In genomic region chr6:47453522-47454130, GRCm38 (mm10) we compare ENCODE assay signal across 8 mouse cellular contexts. TPM values are rescaled to one million over a fixed set of nuclear protein-coding genes. Genes with fewer than 3 reads are reported as not detected.
DNase-seq lines count a peak whose midpoint lies in the region; ATAC-seq and TF ChIP-seq lines count a peak whose summit lies in the region.

No protein-coding gene starts in this region.

- H3K9ac ChIP-seq in forebrain, embryonic 13.5 days: peak overlapping the region; percentile 98
- H3K9ac ChIP-seq in intestine, embryonic 15.5 days: peak overlapping the region; percentile 100
- peak overlapping the region; percentile 99 for H3K9ac ChIP-seq in liver, embryonic 16.5 days (ENCODE audit: low read depth, low read length)

- WGBS in lung, adult 2 months: 1% methylated on average over 41 of the region's 42 CpGs
- under 1% methylated on average over 42 of the region's 42 CpGs for WGBS in forebrain, embryonic 13.5 days
- under 1% methylated on average over 39 of the region's 42 CpGs for WGBS in intestine, embryonic 15.5 days
- WGBS in liver, embryonic 16.5 days (ENCODE audit: insufficient replicate concordance): under 1% methylated on average over 42 of the region's 42 CpGs
- under 1% methylated on average over 42 of the region's 42 CpGs for whole genome bisulfite sequencing in olfactory bulb, adult 2 months

- DNase-seq in lung, adult 2 months: peak; percentile 76
- no peak for DNase-seq in lung, postnatal 25 days (ENCODE audit: low spot score)
- peak; percentile 60 to 63 for DNase-seq in urinary bladder, postnatal 4 days (ENCODE audit: low spot score in 2 of 2)

- H3K4me1 ChIP-seq in lung, adult 2 months (ENCODE audit: control insufficient read depth, insufficient read depth, low read length): peaks cover 16% of the 10 kb centered on the region
- H3K4me1 ChIP-seq in forebrain, embryonic 13.5 days: peaks cover 33% of the 10 kb centered on the region
- no peaks in the 10 kb centered on the region; the same call in 1 of the 2 replicates for H3K4me1 ChIP-seq in intestine, embryonic 15.5 days (replicated peaks)
- H3K4me1 ChIP-seq in liver, embryonic 16.5 days (ENCODE audit: control insufficient read depth, low read depth, low read length): peaks cover 21% of the 10 kb centered on the region
- no peaks in the 10 kb centered on the region for H3K4me1 ChIP-seq in olfactory bulb, adult 2 months (ENCODE audit: control insufficient read depth, insufficient read depth, low read length)

- TF ChIP-seq POLR2A in lung, adult 2 months (IDR thresholded peaks at IDR 0.05; ENCODE audit: borderline replicate concordance, extremely low read depth, low read depth, low read length): peak; percentile 19; the same call in 1 of the 2 replicates
- no peak for TF ChIP-seq POLR2A in olfactory bulb, adult 2 months (IDR thresholded peaks at IDR 0.05; ENCODE audit: insufficient read depth, low read depth, low read length)

- H3K9me3 ChIP-seq in forebrain, embryonic 13.5 days (replicated peaks): no peaks in the 10 kb centered on the region
- no peaks in the 10 kb centered on the region for H3K9me3 ChIP-seq in intestine, embryonic 15.5 days
- H3K9me3 ChIP-seq in liver, embryonic 16.5 days (replicated peaks; ENCODE audit: control insufficient read depth, low read length): no peaks in the 10 kb centered on the region

- TF ChIP-seq CTCF in lung, adult 2 months (IDR thresholded peaks at IDR 0.05; ENCODE audit: insufficient read depth, low read length): no peak
- TF ChIP-seq CTCF in olfactory bulb, adult 2 months (IDR thresholded peaks at IDR 0.05; ENCODE audit: insufficient read depth, low read depth, low read length): no peak

- ATAC-seq in activated CD4-positive, CD25-positive, alpha-beta regulatory T cell, adult 4 months: peak; percentile 15
- ATAC-seq in forebrain, embryonic 13.5 days: peak; percentile 71
- ATAC-seq in intestine, embryonic 15.5 days: peak; percentile 75
- peak; percentile 36 for ATAC-seq in liver, embryonic 16.5 days (ENCODE audit: low read depth)

- peak overlapping the region; percentile 85 for H3K4me2 ChIP-seq in forebrain, embryonic 13.5 days
- H3K4me2 ChIP-seq in intestine, embryonic 15.5 days (replicated peaks): peak overlapping the region; percentile 81
- peak overlapping the region; percentile 92 for H3K4me2 ChIP-seq in liver, embryonic 16.5 days (ENCODE audit: low read depth, low read length)

- H3K4me3 ChIP-seq in lung, adult 2 months (replicated peaks; ENCODE audit: extremely low read depth, low read depth, low read length): peak overlapping the region; percentile 90
- H3K4me3 ChIP-seq in forebrain, embryonic 13.5 days: peak overlapping the region; percentile 97
- peak overlapping the region; percentile 96 for H3K4me3 ChIP-seq in intestine, embryonic 15.5 days (replicated peaks)
- peak overlapping the region; percentile 99 for H3K4me3 ChIP-seq in liver, embryonic 16.5 days (ENCODE audit: low read depth, low read length)
- H3K4me3 ChIP-seq in olfactory bulb, adult 2 months (ENCODE audit: insufficient read depth, low read depth, low read length): peak overlapping the region; percentile 100

- H3K27ac ChIP-seq in forebrain, embryonic 13.5 days: peak overlapping the region; percentile 98
- H3K27ac ChIP-seq in intestine, embryonic 15.5 days: peak overlapping the region; percentile 98
- H3K27ac ChIP-seq in liver, embryonic 16.5 days (ENCODE audit: low read length): peak overlapping the region; percentile 96
- peak overlapping the region; percentile 90; the same call in 1 of the 2 replicates for H3K27ac ChIP-seq in olfactory bulb, adult 2 months (ENCODE audit: insufficient read depth, low read depth, low read length)

- no peaks in the 10 kb centered on the region for H3K27me3 ChIP-seq in forebrain, embryonic 13.5 days
- H3K27me3 ChIP-seq in intestine, embryonic 15.5 days (replicated peaks): no peaks in the 10 kb centered on the region
- H3K27me3 ChIP-seq in liver, embryonic 16.5 days (ENCODE audit: control insufficient read depth, insufficient read depth, low read depth, low read length): no peaks in the 10 kb centered on the region

- no peaks in the 10 kb centered on the region for H3K36me3 ChIP-seq in forebrain, embryonic 13.5 days (ENCODE audit: poor library complexity, severe bottlenecking)
- no peaks in the 10 kb centered on the region for H3K36me3 ChIP-seq in intestine, embryonic 15.5 days
- H3K36me3 ChIP-seq in liver, embryonic 16.5 days (ENCODE audit: control insufficient read depth, insufficient read depth): no peaks in the 10 kb centered on the region

RNA-seq across cellular contexts. Expression of gene Cul1, which starts 0.4 kb away (rescaled TPM):
- 16.4 and 20.6 TPM in 2 replicates for polyA plus RNA-seq in lung, adult 2 months (2012; rRNA removed)
- polyA plus RNA-seq in activated CD4-positive, CD25-positive, alpha-beta regulatory T cell, adult 4 months (2017; shearing (Covaris generic)): 10 to 100 TPM; 65.3 to 70.8 TPM
- 179 TPM in 2 replicates for polyA plus RNA-seq in forebrain, embryonic 13.5 days (2015; fragmentation: Nextera tagmentation; extraction: Ambion mirVana)
- polyA plus RNA-seq in intestine, embryonic 15.5 days (2015; fragmentation: Nextera tagmentation; extraction: Ambion mirVana): 103 and 116 TPM in 2 replicates
- polyA plus RNA-seq in liver, embryonic 16.5 days (2015; fragmentation: Nextera tagmentation; extraction: Ambion mirVana): 56.2 and 57.3 TPM in 2 replicates
- polyA plus RNA-seq in olfactory bulb, adult 2 months (2012; ENCODE audit: insufficient read depth, insufficient read length, low replicate concordance, missing spikeins): 268 TPM in 1 of 2 replicates, not detected in the other

Comparison
In these comparisons a context has a peak if more than half of its experiments do, and no peak if none do; other contexts are left out.
1. ATAC-seq: peak in every context shown above with its lines; median percentile 75 in intestine, embryonic 15.5 days; 71 in forebrain, embryonic 13.5 days; 36 in liver, embryonic 16.5 days; 15 in activated CD4-positive, CD25-positive, alpha-beta regulatory T cell, adult 4 months.